Mouse (Mus musculus): Measurements from ENCODE around the gene Olfr970. TPM values are rescaled to one million over a fixed set of nuclear protein-coding genes. Genes with fewer than 3 reads are reported as not detected.

Gene Olfr970
- not detected in 2 replicates for polyA plus RNA-seq (2012; rRNA removed)

GRCm38 (mm10) chr9:39808560-39808959, at the start of gene Olfr970:
Olfr970 (plus strand) TSS chr9:39808860.

GRCm38 (mm10) chr9:39783153-39783552, 25.5 kb upstream of the Olfr970 start, which contains the start of gene Olfr968:
Olfr968 (minus strand) TSS chr9:39783253.

GRCm38 (mm10) chr9:39790558-39790957, 18.1 kb upstream of the Olfr970 start, which contains the start of gene Olfr969:
Olfr969 (plus strand) TSS chr9:39790945.

GRCm38 (mm10) chr9:39836576-39836975, 27.9 kb downstream of the Olfr970 start, which contains the start of gene Olfr971:
Olfr971 (plus strand) TSS chr9:39836876.

GRCm38 (mm10) chr9:39866122-39866521, 57.5 kb downstream of the Olfr970 start, which contains the start of gene Olfr972:
Olfr972 (plus strand) TSS chr9:39866422.

Other genes with a start within 250 kb of the Olfr970 start
- not detected in 2 replicates for gene Olfr959, start 233.3 kb upstream of the Olfr970 start, polyA plus RNA-seq (2012; rRNA removed)
- gene AW551984, start 204.5 kb upstream of the Olfr970 start, polyA plus RNA-seq (2012; rRNA removed) = 0.91 and 1.0 TPM in 2 replicates
- not detected in 2 replicates for gene Olfr148, start 198.2 kb upstream of the Olfr970 start, polyA plus RNA-seq (2012; rRNA removed)
- gene Olfr960, start 187.5 kb upstream of the Olfr970 start, polyA plus RNA-seq (2012; rRNA removed) = not detected in 2 replicates
- not detected in 2 replicates for gene Olfr961, start 163.8 kb upstream of the Olfr970 start, polyA plus RNA-seq (2012; rRNA removed)
- gene Olfr963, start 141.7 kb upstream of the Olfr970 start, polyA plus RNA-seq (2012; rRNA removed) = not detected in 2 replicates
- gene Olfr149, start 101.7 kb upstream of the Olfr970 start, polyA plus RNA-seq (2012; rRNA removed) = not detected in 2 replicates
- gene Olfr965, start 97.5 kb upstream of the Olfr970 start, polyA plus RNA-seq (2012; rRNA removed) = not detected in 2 replicates
- not detected in 2 replicates for gene Olfr150, start 77.9 kb upstream of the Olfr970 start, polyA plus RNA-seq (2012; rRNA removed)
- not detected in 2 replicates for gene Olfr967, start 62.6 kb upstream of the Olfr970 start, polyA plus RNA-seq (2012; rRNA removed)
- not detected in 2 replicates for gene Olfr968, start 25.6 kb upstream of the Olfr970 start, polyA plus RNA-seq (2012; rRNA removed)
- not detected in 2 replicates for gene Olfr969, start 17.9 kb upstream of the Olfr970 start, polyA plus RNA-seq (2012; rRNA removed)
- gene Olfr971, start 28.0 kb downstream of the Olfr970 start, polyA plus RNA-seq (2012; rRNA removed) = not detected in 2 replicates
- not detected in 2 replicates for gene Olfr972, start 57.6 kb downstream of the Olfr970 start, polyA plus RNA-seq (2012; rRNA removed)
- not detected in 2 replicates for gene Olfr229, start 98.5 kb downstream of the Olfr970 start, polyA plus RNA-seq (2012; rRNA removed)
- gene Olfr974, start 128.6 kb downstream of the Olfr970 start, polyA plus RNA-seq (2012; rRNA removed) = not detected in 2 replicates
- not detected in 2 replicates for gene Olfr975, start 143.2 kb downstream of the Olfr970 start, polyA plus RNA-seq (2012; rRNA removed)
- gene Olfr976, start 152.3 kb downstream of the Olfr970 start, polyA plus RNA-seq (2012; rRNA removed) = not detected in 2 replicates
- not detected in 2 replicates for gene Olfr978, start 183.3 kb downstream of the Olfr970 start, polyA plus RNA-seq (2012; rRNA removed)
- not detected in 2 replicates for gene Olfr979, start 194.6 kb downstream of the Olfr970 start, polyA plus RNA-seq (2012; rRNA removed)
- gene Olfr980, start 200.7 kb downstream of the Olfr970 start, polyA plus RNA-seq (2012; rRNA removed) = not detected in 2 replicates
- not detected in 2 replicates for gene Olfr981, start 212.6 kb downstream of the Olfr970 start, polyA plus RNA-seq (2012; rRNA removed)